Mouse (Mus musculus) kidney, postnatal 0 days (tissue): Measurements from ENCODE around the gene H2-T23. TPM values are rescaled to one million over a fixed set of nuclear protein-coding genes. Genes with fewer than 3 reads are reported as not detected.

Source experiments
- ATAC-seq: fragments of 200-750 bp; cut with Nextera tagmentation; replicated peaks from 2 replicates; pipeline ENCODE4 v1.8.0; 2017; ENCODE audit warnings: low read depth, moderate number of reproducible peaks, moderate TSS enrichment, moderate library complexity; ENCODE audit not compliant: low FRiP score
- DNase-seq: peaks from one replicate; pipeline ENCODE4 v3.0.0-alpha.2; 2016; ENCODE audit warnings: low spot score
- H3K27ac ChIP-seq: fragments of 300-500 bp; sonication (generic); 2 replicates; pipeline ENCODE4 v1.5.1; 2014; ENCODE audit warnings: mild to moderate bottlenecking
- H3K27me3 ChIP-seq: fragments of 300-500 bp; sonication (generic); 2 replicates; pipeline ENCODE4 v1.6.1; 2014; ENCODE audit warnings: low read length, mixed read lengths; ENCODE audit not compliant: insufficient read depth
- H3K36me3 ChIP-seq: fragments of 300-500 bp; sonication (generic); 2 replicates; pipeline ENCODE4 v1.6.1; 2014; ENCODE audit warnings: low read length, mixed read lengths; ENCODE audit not compliant: insufficient read depth
- H3K4me1 ChIP-seq: fragments of 300-500 bp; sonication (generic); replicated peaks from 2 replicates; pipeline ENCODE4 v1.6.1; 2014; ENCODE audit warnings: antibody characterized with exemption, low read length, mixed read lengths; ENCODE audit not compliant: insufficient read depth
- H3K4me2 ChIP-seq: fragments of 300-500 bp; sonication (generic); 2 replicates; pipeline ENCODE4 v1.6.1; 2014; ENCODE audit warnings: mild to moderate bottlenecking, low read length, moderate library complexity, mixed read lengths
- H3K4me3 ChIP-seq: fragments of 300-500 bp; sonication (generic); replicated peaks from 2 replicates; pipeline ENCODE4 v1.5.1; 2014; ENCODE audit warnings: low read depth, low read length
- H3K9ac ChIP-seq: fragments of 300-500 bp; sonication (generic); 2 replicates; pipeline ENCODE4 v1.6.1; 2014; ENCODE audit warnings: low read depth, low read length
- H3K9me3 ChIP-seq: fragments of 300-500 bp; sonication (generic); replicated peaks from 2 replicates; pipeline ENCODE4 v1.6.1; 2016; ENCODE audit warnings: low read length, inconsistent platforms, mixed read lengths
- CTCF ChIP-seq: IDR thresholded peaks from 2 replicates; pipeline ENCODE4 v1.5.1; 2016; ENCODE audit warnings: antibody characterized with exemption, low read depth, mild to moderate bottlenecking, moderate library complexity
- WGBS: fragments of 180-500 bp; shearing (Covaris S2); extraction: QIAGEN DNeasy Blood & Tissue Kit; methylation state at CpG from one replicate; pipeline ENCODE4 v1.1.7; 2014; 5-methylcytosine and 5-hydroxymethylcytosine counted together
- polyA plus RNA-seq: library from polyadenylated mRNA; unstranded; fragments of >200 nt; fragmentation: Nextera tagmentation; extraction: Ambion mirVana; gene quantifications from 2 replicates; pipeline ENCODE4 v1.2.1, GENCODE M21; 2015

H2-T23 gene
- polyA plus RNA-seq, 1 experiment from 2014 or later = 16.1 TPM

DNA sequence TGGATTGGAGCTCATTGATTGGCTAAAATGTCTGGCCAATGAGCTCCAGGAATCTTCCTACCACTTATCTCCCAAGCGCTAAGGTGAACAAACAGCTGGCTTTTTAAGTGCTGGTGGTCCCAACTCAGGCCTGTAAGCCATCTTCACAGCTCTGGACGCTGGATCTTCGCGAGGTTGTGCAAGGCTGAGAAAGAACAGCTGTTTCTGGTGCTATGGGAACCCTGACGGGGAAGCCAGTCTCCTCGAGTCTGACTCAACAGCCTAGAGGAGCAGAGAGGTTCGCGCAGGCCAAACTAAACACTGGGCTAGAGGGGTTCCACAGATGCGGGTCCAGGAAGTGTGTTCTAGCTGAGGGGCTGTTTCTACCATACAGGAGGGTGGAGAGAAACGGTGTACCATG lies 40.9 kb downstream of the H2-T23 start:
- Histone ChIP-seq H3K9me3 (no peaks in the 10 kb centered on the region), H3K36me3 (peaks cover 20% of the 10 kb centered on the region), H3K27me3 (no peaks in the 10 kb centered on the region), H3K4me1 (no peaks in the 10 kb centered on the region), H3K9ac (no peak overlapping the region), H3K4me2 (no peak overlapping the region), H3K27ac (no peak overlapping the region), H3K4me3 (no peak overlapping the region)
- ATAC-seq (no peak), DNase-seq (peak; percentile 65)
- no peak for TF ChIP-seq CTCF
- WGBS = 29% methylated on average over 10 of the region's 10 CpGs

DNA sequence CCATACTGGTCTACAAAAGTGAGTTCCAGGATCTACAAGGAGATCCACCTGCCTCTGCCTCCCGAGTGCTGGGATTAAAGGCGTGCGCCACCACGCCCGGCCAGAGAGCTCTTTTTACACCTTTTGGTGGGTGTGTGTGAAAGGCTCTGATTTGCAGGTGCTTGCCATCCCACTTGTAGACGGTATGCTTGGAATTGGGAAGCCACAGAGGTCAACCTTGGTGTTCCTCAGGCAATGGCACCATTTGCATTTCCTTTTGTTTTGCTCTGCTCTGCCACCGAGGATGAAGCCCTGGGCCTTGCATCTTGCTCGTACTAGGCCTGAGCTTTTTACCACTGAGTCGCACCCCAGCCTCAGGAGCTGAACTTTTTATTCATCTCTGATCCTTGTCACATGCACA lies 50.9 kb downstream of the H2-T23 start:
- Histone ChIP-seq H3K27ac (no peak overlapping the region), H3K9ac (no peak overlapping the region), H3K4me3 (no peak overlapping the region), H3K4me2 (no peak overlapping the region), H3K27me3 (no peaks in the 10 kb centered on the region), H3K4me1 (peaks cover 12% of the 10 kb centered on the region; the same call in 1 of the 2 replicates), H3K36me3 (peaks cover 28% of the 10 kb centered on the region), H3K9me3 (no peaks in the 10 kb centered on the region)
- TF ChIP-seq CTCF = no peak
- ATAC-seq (no peak), DNase-seq (no peak)
- 95% methylated on average over 9 of the region's 9 CpGs for WGBS

DNA sequence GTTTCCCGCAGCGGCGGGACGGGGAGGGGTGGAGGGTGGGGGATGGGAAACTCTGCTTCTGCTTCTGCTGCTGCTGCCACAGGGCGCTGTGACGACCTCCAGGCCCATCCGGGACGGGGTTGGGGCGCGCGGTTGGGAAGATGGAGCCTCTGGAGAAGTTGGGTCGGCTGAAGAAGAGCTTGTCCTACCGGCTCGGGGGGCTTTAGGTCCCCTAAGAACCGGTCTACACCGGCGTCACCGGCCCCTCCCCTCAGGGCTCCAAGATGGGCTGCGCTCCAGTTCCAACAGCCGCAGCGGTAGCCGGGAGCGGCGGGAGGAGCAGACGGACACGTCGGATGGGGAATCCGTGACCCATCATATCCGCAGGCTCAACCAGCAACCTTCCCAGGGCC lies 52.3 kb downstream of the H2-T23 start:
- DNase-seq (peak; percentile 48), ATAC-seq (peak; percentile 26)
- H3K9me3 ChIP-seq = no peaks in the 10 kb centered on the region
- no peaks in the 10 kb centered on the region for H3K27me3 ChIP-seq
- H3K4me1 ChIP-seq = peaks cover 12% of the 10 kb centered on the region; the same call in 1 of the 2 replicates
- H3K27ac ChIP-seq = peak overlapping the region; percentile 97
- TF ChIP-seq CTCF = no peak
- WGBS = 0% methylated on average over 29 of the region's 29 CpGs
- peak overlapping the region; percentile 84 for H3K4me2 ChIP-seq
- H3K4me3 ChIP-seq = peak overlapping the region; percentile 95
- peak overlapping the region; percentile 71 for H3K9ac ChIP-seq
- peaks cover 20% of the 10 kb centered on the region for H3K36me3 ChIP-seq

Other genes with a start within 250 kb of the H2-T23 start
- gene Ier3, start 211.2 kb downstream of the H2-T23 start, polyA plus RNA-seq = 83.6 and 93.1 TPM in 2 replicates
- gene Flot1, start 209.6 kb downstream of the H2-T23 start, polyA plus RNA-seq = 52.2 and 54.5 TPM in 2 replicates
- gene Tubb5, start 194.5 kb downstream of the H2-T23 start, polyA plus RNA-seq = 503 and 575 TPM in 2 replicates
- gene Mdc1, start 191.3 kb downstream of the H2-T23 start, polyA plus RNA-seq = 5.4 and 5.6 TPM in 2 replicates
- 36.9 and 44.6 TPM in 2 replicates for gene Nrm, start 171.5 kb downstream of the H2-T23 start, polyA plus RNA-seq
- gene Ppp1r18, start 167.3 kb downstream of the H2-T23 start, polyA plus RNA-seq = 16.2 and 17.2 TPM in 2 replicates
- 29.2 and 33.3 TPM in 2 replicates for gene Dhx16, start 153.0 kb downstream of the H2-T23 start, polyA plus RNA-seq
- 36.6 and 39.1 TPM in 2 replicates for gene 2310061I04Rik, start 135.4 kb downstream of the H2-T23 start, polyA plus RNA-seq
- 28.4 and 36.9 TPM in 2 replicates for gene Atat1, start 122.8 kb downstream of the H2-T23 start, polyA plus RNA-seq
- 88.4 and 94.7 TPM in 2 replicates for gene Mrps18b, start 116.5 kb downstream of the H2-T23 start, polyA plus RNA-seq
- gene Ppp1r10, start 116.4 kb downstream of the H2-T23 start, polyA plus RNA-seq = 28.8 and 29.7 TPM in 2 replicates
- gene Abcf1, start 63.1 kb downstream of the H2-T23 start, polyA plus RNA-seq = 78.6 and 90.2 TPM in 2 replicates
- gene Gnl1, start 53.0 kb downstream of the H2-T23 start, polyA plus RNA-seq = 38.2 and 43.7 TPM in 2 replicates
- gene Prr3, start 52.6 kb downstream of the H2-T23 start, polyA plus RNA-seq = 27.9 and 29.3 TPM in 2 replicates
- 1.3 and 1.7 TPM in 2 replicates for gene H2-T24, start 12.3 kb downstream of the H2-T23 start, polyA plus RNA-seq
- gene H2-T22, start 9.9 kb upstream of the H2-T23 start, polyA plus RNA-seq = 16.4 and 18.6 TPM in 2 replicates
- gene Gm6034, start 10.1 kb upstream of the H2-T23 start, polyA plus RNA-seq = not detected in 2 replicates
- gene Gm11127, start 25.5 kb upstream of the H2-T23 start, polyA plus RNA-seq = 0.13 and 0.22 TPM in 2 replicates
- gene Gm19684, start 88.8 kb upstream of the H2-T23 start, polyA plus RNA-seq = not detected in 2 replicates
- not detected in 2 replicates for gene Gm7030, start 96.6 kb upstream of the H2-T23 start, polyA plus RNA-seq
- not detected in 2 replicates for gene Gm8909, start 135.7 kb upstream of the H2-T23 start, polyA plus RNA-seq
- gene H2-T3, start 157.4 kb upstream of the H2-T23 start, polyA plus RNA-seq = not detected in 2 replicates
- 119 and 137 TPM in 2 replicates for gene Rpp21, start 225.2 kb upstream of the H2-T23 start, polyA plus RNA-seq
- 9.6 and 10.2 TPM in 2 replicates for gene Trim39, start 239.4 kb upstream of the H2-T23 start, polyA plus RNA-seq